Mouse (Mus musculus) urinary bladder, adult 18-20 months (tissue): Measurements from ENCODE around the gene Zfp184.

ENCODE experiments used
- DNase-seq, 2 experiments: peaks; one replicate each; pipeline ENCODE4 v3.0.0; 2022; ENCODE audit warnings: low spot score in 2 of 2, mixed read lengths in 2 of 2

Zfp184 gene

DNA sequence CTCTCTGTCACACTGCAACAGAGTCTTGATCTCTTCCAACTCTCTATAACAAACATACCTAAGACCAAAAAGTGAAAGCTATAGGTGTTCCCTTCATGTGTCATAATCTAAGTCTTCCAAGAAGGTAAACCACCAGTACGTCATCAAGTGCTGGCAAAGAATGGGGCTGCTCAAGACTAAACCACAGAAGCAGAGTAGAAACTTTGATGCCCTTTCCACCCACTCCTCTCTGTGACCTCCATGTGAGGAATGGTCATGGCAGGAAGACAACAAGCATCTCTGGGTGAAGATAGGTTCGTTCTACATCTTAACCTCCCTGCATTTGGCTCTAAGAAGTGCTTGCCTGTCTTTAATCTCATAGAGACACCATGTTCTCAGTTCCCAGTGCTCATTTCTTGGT is 39.6 kb downstream of the Zfp184 start:
- no peak for DNase-seq

DNA sequence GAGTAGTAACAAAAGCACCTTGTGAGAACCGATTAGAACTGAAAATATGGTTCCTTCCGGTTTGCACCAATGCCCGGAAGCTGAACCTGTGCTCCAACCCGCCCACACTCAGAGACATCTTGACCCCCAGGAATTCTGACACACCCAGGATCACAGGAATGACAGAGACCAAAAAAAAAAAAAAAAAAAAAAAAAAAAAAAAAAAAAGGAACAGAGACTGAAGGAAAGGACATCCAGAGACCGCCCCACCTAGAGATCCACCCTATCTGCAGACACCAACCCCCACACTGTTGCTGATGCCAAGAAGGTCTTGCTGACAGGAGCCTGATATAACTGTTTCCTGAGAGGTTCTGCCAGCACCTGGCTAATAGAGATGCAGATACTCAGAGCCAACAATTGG is 47.7 kb downstream of the Zfp184 start:
- DNase-seq, result no peak

DNA sequence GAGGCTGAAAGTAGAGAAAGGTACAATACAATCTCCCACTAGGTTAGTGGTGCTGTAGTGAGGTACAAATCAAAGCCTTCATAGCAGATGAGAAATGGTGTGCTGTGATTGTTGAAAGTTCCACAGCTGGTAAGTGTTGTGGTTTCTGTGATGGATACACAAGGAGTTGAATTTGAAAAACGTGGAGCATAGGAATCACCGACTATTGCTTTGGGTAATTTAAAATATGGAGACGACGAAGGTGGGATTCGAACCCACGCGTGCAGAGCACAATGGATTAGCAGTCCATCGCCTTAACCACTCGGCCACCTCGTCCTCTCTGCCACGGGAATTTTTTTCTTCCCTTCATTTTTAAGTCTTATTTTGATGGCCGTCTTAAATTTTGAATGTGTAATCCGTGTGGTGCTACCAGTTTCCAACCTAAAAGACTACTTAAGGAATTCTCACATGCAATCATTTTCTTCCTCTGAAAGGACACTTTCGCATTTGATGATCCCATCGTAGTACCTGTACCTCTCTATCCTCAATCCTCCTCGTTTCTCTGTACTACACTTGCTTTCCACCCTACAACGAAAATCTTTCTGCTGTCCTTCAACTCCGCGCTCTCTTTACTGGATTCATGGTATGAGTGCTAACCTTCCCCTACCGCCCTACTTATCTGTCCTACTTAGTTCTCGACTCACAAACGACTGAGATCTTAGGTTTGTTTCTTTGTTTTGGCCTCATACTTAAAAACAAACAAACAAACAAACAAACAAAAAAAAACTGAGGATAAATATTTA is 49.3 kb downstream of the Zfp184 start:
- DNase-seq, result no peak

DNA sequence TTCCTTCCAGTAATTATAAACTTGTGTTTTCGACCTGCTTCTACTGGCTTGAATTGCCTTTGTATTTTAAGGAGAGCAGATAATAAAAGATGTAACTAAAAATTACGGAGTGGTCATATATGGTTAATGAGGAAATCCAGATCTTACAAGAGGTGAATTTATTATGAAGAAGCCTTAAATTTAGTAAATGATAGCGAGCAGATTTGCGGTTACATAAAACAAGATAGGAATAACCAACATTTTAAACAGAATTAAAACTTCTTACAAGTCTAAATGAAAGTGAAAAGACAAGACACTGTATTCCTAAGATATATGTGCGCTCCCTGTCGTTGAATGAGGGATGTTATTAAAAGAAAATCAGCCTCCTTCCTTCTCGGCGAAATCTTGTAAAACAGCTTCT is 50.0 kb downstream of the Zfp184 start:
- no peak for DNase-seq

DNA sequence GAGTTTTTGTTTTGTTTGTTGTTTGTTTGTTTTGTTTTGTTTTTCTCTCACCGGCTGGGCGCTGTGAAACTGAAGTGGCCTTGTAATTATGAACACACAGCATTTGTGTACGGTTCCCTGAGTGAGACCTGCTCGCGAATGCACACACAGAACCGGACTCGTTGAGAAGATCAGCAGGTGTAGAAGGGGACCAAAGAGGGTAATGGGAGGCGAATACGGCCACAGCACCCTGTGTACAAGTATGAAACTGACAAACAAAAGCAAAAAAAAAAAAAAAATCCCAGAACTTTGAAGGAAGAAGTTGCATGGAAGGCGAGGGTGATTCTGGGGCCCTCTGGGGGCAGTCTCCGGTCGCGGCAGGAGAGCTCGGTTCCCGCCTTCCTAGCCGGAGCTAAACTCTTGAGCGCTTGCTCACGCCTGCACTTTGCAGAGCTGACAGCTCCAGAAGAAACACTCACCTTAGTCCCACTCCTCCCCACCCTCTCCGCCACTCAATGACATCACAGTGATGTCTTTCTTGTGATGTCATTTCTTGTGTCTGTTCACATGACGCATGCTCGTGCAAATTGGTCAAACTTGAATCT is 50.5 kb downstream of the Zfp184 start:
- no peak for DNase-seq

DNA sequence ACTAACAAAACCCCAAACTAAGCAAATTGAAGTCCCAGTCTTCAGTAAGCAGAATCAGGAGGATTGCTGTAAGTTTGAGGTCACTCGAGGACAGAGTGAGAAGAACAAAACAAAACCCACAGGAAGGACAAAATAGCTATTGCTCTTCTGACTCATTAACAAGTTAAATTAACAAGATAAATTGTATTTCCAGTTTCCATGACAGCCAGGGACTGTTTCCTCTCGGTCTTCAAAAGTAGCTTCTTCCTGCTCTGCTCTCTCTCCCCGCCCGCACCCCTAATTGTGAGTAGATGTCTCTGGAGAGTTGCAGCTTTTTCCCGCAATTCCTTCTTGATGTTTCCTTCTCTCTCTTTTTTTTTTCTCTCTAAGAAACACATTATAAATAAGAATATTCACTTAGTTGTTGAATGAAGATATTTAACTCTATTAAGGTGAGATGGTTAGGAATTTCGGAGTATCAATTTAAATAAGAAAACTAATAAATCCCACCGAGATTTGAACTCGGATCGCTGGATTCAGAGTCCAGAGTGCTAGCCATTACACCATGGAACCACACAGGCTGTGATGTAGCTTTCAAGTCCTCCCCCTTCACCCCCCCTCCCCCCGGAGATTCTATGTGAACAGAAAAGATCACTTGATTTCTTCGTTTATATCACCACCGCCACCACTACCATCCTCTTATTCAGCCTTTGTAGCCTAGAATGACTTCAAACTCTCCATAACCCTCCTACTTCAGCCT is 51.4 kb downstream of the Zfp184 start:
- no peak for DNase-seq

DNA sequence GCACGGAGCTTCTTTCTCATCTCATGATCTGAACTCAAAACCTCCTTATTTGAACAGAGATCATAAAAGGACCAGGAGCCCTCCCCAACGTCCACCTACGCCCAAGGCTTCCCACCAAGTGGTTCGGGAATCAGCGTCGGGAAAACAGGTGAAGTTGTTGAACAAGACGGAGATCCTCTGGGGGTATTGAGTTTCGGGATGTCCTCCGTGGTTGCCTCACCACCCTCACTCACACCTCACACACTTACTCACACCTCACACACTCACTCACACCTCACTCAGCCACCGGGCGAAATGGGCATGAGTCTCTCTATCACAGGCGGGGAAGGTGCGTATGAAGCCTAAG is 51.9 kb downstream of the Zfp184 start:
- no peak for DNase-seq

DNA sequence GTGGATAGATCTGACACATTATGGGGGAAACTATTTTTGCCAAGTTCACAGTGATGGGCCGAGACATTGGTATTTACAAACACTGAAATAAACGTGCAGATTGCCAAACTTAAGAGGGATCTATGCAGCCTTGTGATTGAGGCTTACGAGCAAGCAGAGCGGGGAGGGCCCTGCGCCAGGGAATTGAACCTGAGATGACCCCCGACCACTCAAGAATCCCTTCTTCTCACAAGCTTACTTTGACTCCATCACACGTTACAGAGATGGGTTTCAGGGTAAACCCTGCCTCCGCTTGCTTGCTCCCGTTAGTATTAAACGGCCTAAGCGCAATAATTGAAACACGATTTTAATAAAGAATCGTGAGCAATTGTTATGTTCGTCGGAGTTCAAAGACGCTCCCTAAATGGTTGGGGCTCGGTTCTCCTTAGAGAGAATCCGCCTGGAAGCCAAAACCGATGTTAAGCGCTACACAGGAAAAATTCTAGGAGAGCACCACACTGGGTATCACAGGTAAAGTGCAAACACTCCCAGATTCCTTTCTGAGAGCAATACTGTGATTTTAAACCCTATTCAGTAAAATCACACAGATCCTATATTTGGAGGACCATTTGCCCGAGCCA is 52.4 kb downstream of the Zfp184 start:
- no peak for DNase-seq

DNA sequence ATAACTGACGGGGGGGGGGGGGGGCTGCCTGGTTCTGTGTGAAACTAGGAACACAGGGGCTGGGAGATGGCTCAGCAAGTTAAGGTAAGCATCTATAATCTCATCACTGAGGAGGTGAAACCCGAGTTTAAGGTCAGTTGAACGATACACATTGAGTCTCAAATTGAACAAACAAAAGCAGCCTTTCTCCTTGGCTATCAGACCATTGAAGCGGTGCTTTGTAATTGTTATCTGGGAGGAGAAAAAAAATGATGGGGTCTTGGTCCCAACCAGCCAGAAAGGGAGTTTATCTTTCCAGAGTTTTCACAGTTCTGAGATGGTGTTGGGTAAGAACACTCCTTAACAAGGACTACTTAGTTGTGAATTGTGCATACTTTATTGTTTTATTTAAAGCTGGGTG is 52.9 kb downstream of the Zfp184 start:
- DNase-seq, result no peak

DNA sequence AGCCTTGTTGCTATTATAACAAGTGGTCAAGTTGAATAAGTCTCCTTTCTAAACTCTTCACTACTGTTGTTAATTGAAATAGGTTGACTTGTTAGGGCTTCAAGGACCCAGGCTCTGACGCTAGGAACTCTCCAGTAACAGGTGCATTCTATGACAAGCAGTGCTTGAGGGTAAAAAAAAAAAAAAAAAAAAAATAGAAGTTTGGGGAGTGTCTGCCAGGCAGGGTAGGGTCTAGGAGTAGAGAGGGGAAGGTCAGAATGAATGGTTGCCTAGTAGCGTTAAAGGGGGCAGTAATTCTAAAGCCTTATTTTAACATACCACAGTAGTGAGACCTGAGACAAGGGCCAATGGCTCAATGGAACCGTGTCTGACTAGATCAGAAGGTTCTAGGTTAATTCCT is 53.5 kb downstream of the Zfp184 start:
- DNase-seq, result no peak

DNA sequence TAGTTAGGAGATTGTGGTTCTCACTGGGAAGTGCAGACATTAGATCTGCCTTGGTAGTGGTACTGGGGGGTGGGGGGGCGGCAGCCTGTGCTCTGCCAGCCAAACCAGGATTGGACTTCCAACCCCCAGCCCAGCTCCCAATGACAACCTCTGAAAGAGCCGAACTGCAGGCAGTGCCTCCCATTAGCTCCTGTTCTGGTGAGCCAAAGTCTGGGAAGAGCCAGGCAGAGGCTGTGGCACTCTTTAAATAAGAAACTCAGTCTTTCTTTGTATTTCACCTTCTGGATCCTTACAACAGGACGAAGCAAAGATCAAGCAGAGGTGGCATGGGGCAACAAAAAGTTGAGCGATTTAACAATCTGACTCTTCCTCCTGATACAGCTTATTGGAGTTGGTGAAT is 54.3 kb downstream of the Zfp184 start:
- DNase-seq, result no peak

DNA sequence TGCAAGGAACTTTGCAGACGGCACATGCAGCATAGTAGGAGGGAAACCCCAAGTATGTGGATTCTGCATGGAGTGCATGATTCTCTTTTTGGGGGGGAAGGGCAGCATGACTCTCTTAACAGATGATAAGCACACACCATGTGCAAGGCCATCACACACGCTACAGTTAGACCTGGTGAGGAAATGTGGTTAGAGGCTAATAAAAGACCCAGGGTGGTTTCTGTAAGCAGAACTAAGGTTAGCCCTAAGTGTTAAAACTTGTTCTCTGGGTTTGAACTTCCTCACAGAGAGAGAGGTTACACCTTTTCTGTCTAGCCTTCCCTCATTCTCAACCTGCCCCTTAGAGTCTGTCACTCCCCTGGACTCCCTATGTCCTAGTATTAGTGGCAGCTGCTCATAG is 56.5 kb downstream of the Zfp184 start:
- DNase-seq, result no peak

DNA sequence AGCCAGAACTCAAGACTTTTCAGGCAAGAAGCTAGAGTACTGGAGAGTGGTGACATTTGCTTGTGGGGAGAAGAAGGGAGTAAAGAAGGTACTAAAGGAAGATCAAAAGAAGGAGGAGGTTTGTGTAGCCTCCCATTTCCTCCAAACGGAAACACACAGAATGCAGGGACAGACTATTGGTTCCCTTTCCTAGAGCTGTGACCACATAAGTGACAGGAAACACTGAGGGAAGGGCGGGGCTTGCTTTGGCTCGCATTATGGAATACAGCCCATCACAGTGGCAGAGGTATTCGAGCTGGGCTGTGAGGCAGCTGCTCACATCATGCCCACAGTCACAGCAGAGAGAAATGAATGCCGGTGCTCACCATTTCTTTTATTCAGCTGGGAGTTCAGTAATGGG is 56.9 kb downstream of the Zfp184 start:
- DNase-seq, result no peak

DNA sequence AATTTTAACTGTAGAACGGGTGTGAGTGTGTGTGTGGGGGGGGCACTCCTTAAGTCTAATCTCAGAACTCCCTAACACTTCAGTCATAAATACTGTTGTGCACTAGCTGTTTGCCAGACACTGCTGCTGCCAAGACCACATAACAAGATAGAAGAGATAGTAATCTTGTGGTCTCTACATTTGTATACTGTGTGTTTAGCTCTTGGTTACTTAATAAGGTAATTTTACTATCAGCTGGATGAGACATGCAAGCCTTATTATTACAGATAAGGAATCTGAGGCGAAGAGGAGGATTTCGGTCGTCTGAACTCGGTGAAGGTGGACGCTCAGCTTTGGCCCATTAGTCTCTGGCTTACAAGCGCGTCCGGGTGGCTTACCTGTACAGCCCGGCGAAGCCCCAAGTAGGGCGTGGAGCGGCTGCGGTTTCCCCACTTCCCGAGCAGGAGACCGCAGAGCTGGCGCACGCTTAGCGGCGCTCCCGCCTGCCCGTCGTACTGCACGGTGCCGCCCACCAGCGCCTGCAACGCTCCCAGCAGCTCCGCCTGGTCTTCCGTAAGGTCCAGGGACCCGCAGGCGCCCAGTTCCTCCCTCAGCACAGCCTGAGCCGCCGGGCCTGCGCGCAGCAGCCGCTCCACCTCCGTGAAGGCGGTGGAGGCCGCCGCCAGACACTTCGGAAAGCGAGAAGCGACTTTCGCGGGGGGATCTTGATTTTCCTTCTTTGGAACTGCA is 60.9 kb downstream of the Zfp184 start:
- DNase-seq, result peak in 1 of 2 experiments; percentile 68

DNA sequence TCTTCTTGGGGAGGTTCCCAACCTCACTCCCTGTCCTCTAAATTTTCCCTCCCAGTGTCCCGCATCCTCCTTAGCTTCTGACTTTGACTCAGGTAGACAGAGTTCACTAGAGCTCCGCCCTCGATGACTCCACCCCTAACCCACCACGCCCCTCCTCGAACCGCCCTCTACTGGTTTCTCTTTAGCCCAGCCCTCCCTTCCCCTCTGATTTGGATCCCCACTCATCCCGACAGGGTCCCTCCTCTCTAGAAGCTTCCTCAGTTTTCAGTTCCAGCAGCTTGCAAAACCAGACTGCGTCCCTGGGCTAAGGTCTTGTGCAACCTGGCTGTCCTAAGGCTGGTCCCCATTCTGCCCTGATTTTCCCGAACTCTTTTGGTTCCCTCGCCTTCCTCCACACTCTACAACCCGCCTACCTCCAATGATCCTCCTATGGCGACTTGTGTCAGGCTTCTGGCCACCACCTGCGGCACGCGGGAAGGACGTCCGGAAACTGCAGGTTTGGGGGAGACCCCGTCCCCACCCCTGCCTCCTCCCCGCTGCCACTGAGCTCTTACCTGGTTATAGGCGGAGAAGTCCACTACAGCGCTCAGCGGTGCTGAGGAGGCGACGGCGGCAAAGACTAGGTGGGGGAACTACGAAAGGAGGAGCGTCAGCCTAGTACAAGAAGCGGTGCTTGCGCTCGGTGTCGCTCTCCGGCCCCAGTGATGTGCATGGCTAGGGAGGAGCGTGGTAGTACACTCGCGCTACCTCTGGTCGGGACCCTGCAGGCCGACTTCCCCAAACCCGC is 61.6 kb downstream of the Zfp184 start:
- DNase-seq, result peak in 1 of 2 experiments; percentile 27

DNA sequence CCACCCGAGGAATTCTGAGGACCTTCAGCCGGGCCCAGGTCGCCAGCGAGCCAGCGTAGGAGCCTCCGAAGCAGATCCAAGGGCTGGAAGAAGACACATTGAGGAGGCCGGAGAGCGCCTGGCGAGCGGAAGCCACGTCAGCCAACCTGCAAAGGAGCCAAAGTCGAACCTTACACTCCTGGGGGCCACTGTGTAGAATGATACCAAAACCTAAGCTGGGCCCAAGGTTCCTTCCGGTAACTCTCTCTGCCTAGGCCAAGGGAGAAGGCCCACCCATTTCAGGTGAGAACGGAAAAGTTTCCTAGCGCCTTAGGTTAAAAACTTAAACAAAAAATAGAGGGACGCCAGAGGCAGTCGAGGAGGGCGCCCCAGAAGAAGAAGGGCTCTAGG is 62.2 kb downstream of the Zfp184 start:
- DNase-seq, result no peak

DNA sequence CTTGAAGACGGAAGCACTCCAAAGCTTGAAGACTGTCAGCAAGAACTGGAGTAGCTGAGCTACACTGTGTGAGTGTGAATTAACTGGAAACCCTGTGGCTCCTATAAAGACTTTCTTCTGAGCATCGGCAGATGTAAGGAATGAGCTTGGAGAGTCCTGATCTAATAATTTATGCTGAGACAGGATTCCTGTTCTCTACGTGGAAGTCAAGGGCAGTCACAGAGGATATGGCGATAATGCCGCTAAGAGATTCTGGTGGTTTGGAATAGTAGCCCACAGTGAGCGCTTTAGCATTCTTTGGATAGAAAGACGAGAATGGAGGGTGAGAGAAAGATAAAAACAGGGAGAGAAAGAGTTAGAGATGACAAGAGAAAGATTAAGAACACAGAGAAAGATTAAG is 63.0 kb downstream of the Zfp184 start:
- DNase-seq, result no peak

DNA sequence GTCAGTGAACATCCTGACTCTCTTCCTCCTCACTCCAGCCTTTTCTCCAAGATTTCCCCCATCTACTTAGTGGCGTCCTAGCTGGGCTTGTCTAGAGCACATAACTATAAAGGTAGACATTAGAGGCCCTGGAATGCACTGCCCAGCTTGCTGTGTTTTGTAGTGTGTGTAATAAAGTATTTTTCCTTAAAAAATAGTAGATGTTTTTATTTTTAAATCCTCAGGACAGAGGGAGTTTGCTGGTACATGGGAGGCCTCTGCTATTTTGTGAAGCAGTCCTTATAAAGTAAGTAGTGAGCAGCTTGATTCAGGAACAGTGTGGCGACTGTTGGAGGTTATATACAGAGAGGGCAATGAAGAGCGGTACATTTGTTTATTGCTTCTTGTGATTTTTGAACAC is 63.8 kb downstream of the Zfp184 start:
- DNase-seq, result no peak

DNA sequence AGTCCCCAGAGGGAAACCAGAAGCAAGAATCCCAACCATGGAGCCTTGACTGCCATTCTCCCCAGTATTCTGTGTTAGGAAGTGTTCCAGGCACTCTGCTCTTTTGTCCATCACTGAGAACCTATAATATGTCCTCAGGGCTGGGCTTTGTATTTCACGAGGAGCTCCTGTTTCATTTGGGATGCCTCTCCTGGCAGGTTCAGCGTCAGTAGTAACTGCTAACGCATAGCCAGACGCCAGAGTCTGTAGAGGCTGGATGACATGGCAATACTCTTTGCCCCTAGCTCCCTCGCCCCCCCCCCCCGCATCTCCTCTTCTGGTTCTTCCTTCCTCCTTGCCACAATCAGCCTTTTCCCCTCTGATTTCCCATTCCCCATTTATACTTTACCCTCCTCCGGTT is 64.7 kb downstream of the Zfp184 start, which contains the start of gene Prss16:
Gene Prss16, minus strand, starts transcription at position 101 of the 400 bp plus-strand sequence.
- DNase-seq, result no peak
